1 mouse cellular context compared by ENCODE assay signal in the genomic region with DNA sequence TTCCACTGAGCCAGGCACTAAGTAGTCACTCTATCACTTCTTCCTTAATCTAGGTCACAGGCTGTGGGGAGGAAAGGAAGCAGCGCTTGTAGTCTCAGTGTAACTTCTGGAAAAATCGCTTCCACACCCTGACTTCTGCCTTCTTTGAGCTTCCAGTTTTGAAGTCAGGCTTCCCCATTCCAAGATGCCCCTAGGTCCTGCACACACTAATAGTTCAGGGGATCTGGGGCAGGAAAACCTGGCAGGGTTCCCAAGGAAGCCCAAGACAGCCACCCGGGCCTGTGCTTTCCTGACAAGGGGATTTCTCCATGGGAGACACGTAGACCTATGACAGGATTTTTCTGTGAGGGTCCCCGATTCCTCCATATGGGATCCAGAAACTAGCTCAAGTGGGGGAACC.
TF ChIP-seq lines count a peak whose summit lies in the region.

No protein-coding gene starts in this region.

TF ChIP-seq in MEL, 35 proteins besides CTCF, POLR2A, EP300 and RAD21 (continued from another document):
- TF ChIP-seq CHD1 (IDR thresholded peaks at IDR 0.05; ENCODE audit: low read depth, low read length) (no peak), MAZ (IDR thresholded peaks at IDR 0.05; ENCODE audit: low read depth, low read length) (no peak), NRF1 (IDR thresholded peaks at IDR 0.05; ENCODE audit: insufficient read depth, low read depth, low read length, poor library complexity, severe bottlenecking) (no peak), SMC3 (IDR thresholded peaks at IDR 0.05; ENCODE audit: low read depth, low read length) (no peak), ZKSCAN1 (IDR thresholded peaks at IDR 0.05; ENCODE audit: low read depth, low read length) (no peak), ZMIZ1 (IDR thresholded peaks at IDR 0.05; ENCODE audit: low read depth, low read length) (no peak)
TF ChIP-seq in MEL: peak in this region for 0.
